Mouse (Mus musculus): ENCODE data around the gene Mia3. TPM values are rescaled to one million over a fixed set of nuclear protein-coding genes. Genes with fewer than 3 reads are reported as not detected.

Mia3 gene
- 27.5 and 32.2 TPM in 2 replicates for polyA plus RNA-seq (2012; rRNA removed)

GRCm38 (mm10) chr1:183369427-183370014 is at the start of gene Mia3:
Mia3 (minus strand) TSS chr1:183369553.

GRCm38 (mm10) chr1:183417873-183418272 is 48.5 kb upstream of the Mia3 start, which contains the start of gene Hhipl2:
Hhipl2 (plus strand) TSS chr1:183418215.

GRCm38 (mm10) chr1:183388426-183389406 is 19.4 kb upstream of the Mia3 start, which contains the start of gene Taf1a:
Taf1a (plus strand) TSS chr1:183388981.

GRCm38 (mm10) chr1:183296877-183297383 is 72.4 kb downstream of the Mia3 start, which contains the start of gene Brox:
Brox (minus strand) TSS chr1:183297269.

GRCm38 (mm10) chr1:183296465-183296864 is 72.9 kb downstream of the Mia3 start, which contains the start of gene Aida:
Aida (plus strand) TSS chr1:183296590.

Other genes with a start within 250 kb of the Mia3 start
- gene Disp1, start 148.0 kb downstream of the Mia3 start, polyA plus RNA-seq (2012; rRNA removed), result 2.1 TPM in 2 replicates
- gene Aida, start 73.0 kb downstream of the Mia3 start, polyA plus RNA-seq (2012; rRNA removed), result 16.3 and 16.6 TPM in 2 replicates
- gene Brox, start 72.3 kb downstream of the Mia3 start, polyA plus RNA-seq (2012; rRNA removed), result 12.1 and 12.6 TPM in 2 replicates
- gene Taf1a, start 19.4 kb upstream of the Mia3 start, polyA plus RNA-seq (2012; rRNA removed), result 5.7 and 6.1 TPM in 2 replicates
- 0.02 TPM in 2 replicates for gene Hhipl2, start 48.7 kb upstream of the Mia3 start, polyA plus RNA-seq (2012; rRNA removed)

All from liver, embryonic 18 days (tissue).